Mouse (Mus musculus) cerebellum, adult 2 months (tissue): ENCODE measurements around the gene Kncn.

Experiments used
- CTCF ChIP-seq: fragments of 200-500 bp; IDR thresholded peaks from 2 replicates; pipeline ENCODE4 v1.5.1; 2011; ENCODE audit warnings: low read depth, mild to moderate bottlenecking, control low read depth, low read length, moderate library complexity, borderline replicate concordance; ENCODE audit not compliant: insufficient read depth
- POLR2A ChIP-seq: fragments of 200-500 bp; IDR thresholded peaks from 2 replicates; pipeline ENCODE4 v1.6.1; 2011; ENCODE audit warnings: low read length, control low read depth, borderline replicate concordance; ENCODE audit not compliant: insufficient read depth

DNA sequence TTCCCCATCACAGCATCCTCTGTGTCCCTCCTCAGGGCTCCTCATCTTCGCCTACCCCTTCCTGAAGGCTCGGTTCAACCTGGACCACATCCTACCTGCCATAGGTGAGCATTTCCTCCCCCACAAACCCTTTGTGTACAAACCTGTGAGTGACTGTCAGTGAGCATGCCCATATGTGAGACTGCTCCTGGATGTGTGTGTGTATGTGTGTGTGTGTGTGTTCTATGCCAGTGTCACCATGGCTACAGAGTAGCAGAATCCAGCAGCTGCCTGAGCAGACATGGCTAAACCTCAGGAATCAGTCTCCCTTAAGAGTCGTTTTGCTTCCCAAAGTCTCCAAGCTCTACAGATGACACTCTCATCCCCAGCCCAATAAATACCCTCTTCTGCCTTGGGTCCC lies 1.6 kb downstream of the Kncn start:
- TF ChIP-seq CTCF (no peak), POLR2A (no peak)
